Mouse (Mus musculus) hindbrain, embryonic 10.5 days (tissue): ENCODE results near the gene Hpse. TPM values are rescaled to one million over a fixed set of nuclear protein-coding genes. Genes with fewer than 3 reads are reported as not detected.

Source experiments
- DNase-seq: peaks from one replicate; pipeline ENCODE4 v3.0.0-alpha.2; 2017; ENCODE audit warnings: low spot score
- H3K27ac ChIP-seq: fragments of 300-500 bp; sonication (generic); 2 replicates; pipeline ENCODE4 v1.5.1; 2016; ENCODE audit warnings: mild to moderate bottlenecking, moderate library complexity
- H3K27me3 ChIP-seq: fragments of 300-500 bp; sonication (generic); 2 replicates; pipeline ENCODE4 v1.6.1; 2016; ENCODE audit warnings: mild to moderate bottlenecking; ENCODE audit not compliant: poor library complexity, insufficient read depth, severe bottlenecking
- H3K36me3 ChIP-seq: fragments of 300-500 bp; sonication (generic); 2 replicates; pipeline ENCODE4 v1.6.1; 2016; ENCODE audit warnings: mild to moderate bottlenecking, moderate library complexity
- H3K4me1 ChIP-seq: fragments of 300-500 bp; sonication (generic); replicated peaks from 2 replicates; pipeline ENCODE4 v1.6.1; 2016; ENCODE audit warnings: mild to moderate bottlenecking
- H3K4me3 ChIP-seq: fragments of 300-500 bp; sonication (generic); 2 replicates; pipeline ENCODE4 v1.5.1; 2016; ENCODE audit warnings: mild to moderate bottlenecking, moderate library complexity
- H3K9me3 ChIP-seq: fragments of 300-500 bp; sonication (generic); 2 replicates; pipeline ENCODE4 v1.6.1; 2016; ENCODE audit warnings: mild to moderate bottlenecking, moderate library complexity
- WGBS: fragments of 180-500 bp; shearing (Covaris S2); methylation state at CpG from one replicate; pipeline ENCODE4 v1.1.7; 2016; 5-methylcytosine and 5-hydroxymethylcytosine counted together
- polyA plus RNA-seq: library from polyadenylated mRNA; unstranded; fragments of >200 nt; fragmentation: Nextera tagmentation; extraction: Ambion mirVana; gene quantifications from 2 replicates; pipeline ENCODE4 v1.2.1, GENCODE M21; 2016

The Hpse gene
- polyA plus RNA-seq, 1 experiment from 2014 or later, result 2.3 TPM

GRCm38 (mm10) chr5:100679911-100680541 lies 39.5 kb downstream of the Hpse start:
- no peaks in the 10 kb centered on the region for H3K9me3 ChIP-seq
- 67% methylated on average over 18 of the region's 18 CpGs for WGBS
- no peak for DNase-seq

GRCm38 (mm10) chr5:100674711-100675376 lies 44.7 kb downstream of the Hpse start, which contains the start of gene Coq2:
Gene Coq2, minus strand, starts transcription at chr5:100675140.
- peak within 1 kb of the TSS; percentile 82 for H3K4me3 ChIP-seq
- peaks cover 23% of the 10 kb centered on the region for H3K4me1 ChIP-seq
- H3K27me3 ChIP-seq, result no peaks in the 10 kb centered on the region
- peak; percentile 86 for DNase-seq
- 11% methylated on average over 17 of the region's 17 CpGs for WGBS
- H3K36me3 ChIP-seq, result peaks cover 10% of the 10 kb centered on the region
- H3K9me3 ChIP-seq, result no peaks in the 10 kb centered on the region
- H3K27ac ChIP-seq, result peak within 1 kb of the TSS; percentile 95

More at GRCm38 (mm10) chr5:100679911-100680541, 39.5 kb downstream of the Hpse start:
- no peaks in the 10 kb centered on the region for H3K27me3 ChIP-seq
- no peaks in the 10 kb centered on the region for H3K36me3 ChIP-seq
- H3K4me3 ChIP-seq, result no peak overlapping the region
- peaks cover 2% of the 10 kb centered on the region for H3K4me1 ChIP-seq
- H3K27ac ChIP-seq, result 0 out of 2 replicates have a peak overlapping the region, but pooled peaks have one; percentile 1

- Histone ChIP-seq H3K27me3 (no peaks in the 10 kb centered on the region), H3K4me3 (peak overlapping the region; percentile 82), H3K27ac (peak overlapping the region; percentile 95), H3K4me1 (peaks cover 23% of the 10 kb centered on the region), H3K36me3 (peaks cover 11% of the 10 kb centered on the region), H3K9me3 (no peaks in the 10 kb centered on the region)
- WGBS, result under 1% methylated on average over 71 of the region's 71 CpGs
- DNase-seq, result peak; percentile 88
Measured at GRCm38 (mm10) chr5:100673745-100674486, 45.6 kb downstream of the Hpse start.

DNA sequence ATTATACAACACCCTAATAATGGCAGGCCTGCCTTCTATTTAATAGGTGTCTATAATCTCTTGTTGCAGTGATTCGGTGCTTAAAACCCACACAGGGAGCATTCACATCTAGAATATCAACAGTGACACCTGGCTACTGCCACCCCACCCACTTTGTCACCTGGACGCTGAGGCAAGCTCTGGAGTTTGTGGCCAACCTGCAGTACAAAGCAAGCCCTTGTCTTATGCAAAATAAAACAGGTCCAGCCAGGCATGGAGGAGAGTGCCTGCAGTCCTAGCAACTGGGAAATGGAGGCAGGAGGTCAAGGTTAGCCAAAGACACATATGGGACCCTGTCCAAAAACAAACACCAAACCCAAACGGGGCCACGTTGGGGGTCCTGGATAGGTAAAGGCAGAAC lies 47.1 kb downstream of the Hpse start:
- no peaks in the 10 kb centered on the region for H3K27me3 ChIP-seq
- 87% methylated on average over 4 of the region's 4 CpGs for WGBS

GRCm38 (mm10) chr5:100671897-100672296 lies 47.6 kb downstream of the Hpse start:
- 92% methylated on average over 3 of the region's 3 CpGs for WGBS
- no peak for DNase-seq
- Histone ChIP-seq H3K9me3 (no peaks in the 10 kb centered on the region), H3K36me3 (peaks cover 24% of the 10 kb centered on the region), H3K27ac (no peak overlapping the region), H3K4me1 (peaks cover 23% of the 10 kb centered on the region), H3K27me3 (no peaks in the 10 kb centered on the region), H3K4me3 (no peak overlapping the region)

More for the DNA sequence above, 47.1 kb downstream of the Hpse start:
- Histone ChIP-seq H3K9me3 (no peaks in the 10 kb centered on the region), H3K4me3 (no peak overlapping the region), H3K27ac (no peak overlapping the region), H3K36me3 (peaks cover 19% of the 10 kb centered on the region), H3K4me1 (peaks cover 23% of the 10 kb centered on the region)
- DNase-seq, result no peak

DNA sequence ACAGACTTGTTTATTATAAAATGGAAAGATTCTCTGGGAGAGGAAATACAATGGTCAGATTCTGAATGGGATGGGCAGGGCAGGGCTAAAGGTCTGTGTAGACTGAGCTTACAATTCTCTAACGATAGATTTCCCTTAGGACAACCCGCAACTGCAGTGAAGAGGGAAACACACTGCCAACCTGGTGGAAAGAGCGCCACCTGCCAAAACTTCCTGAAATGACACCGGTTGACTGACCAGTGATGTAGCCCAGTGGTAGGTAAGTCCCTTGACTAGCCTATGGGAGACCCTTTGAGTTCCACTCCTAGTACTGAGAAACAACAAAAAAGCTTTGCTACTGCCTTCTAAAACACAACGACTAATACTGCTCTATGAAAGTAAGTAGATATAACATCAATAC lies 48.1 kb downstream of the Hpse start:
- DNase-seq, result peak; percentile 54
- 23% methylated on average over 5 of the region's 5 CpGs for WGBS

GRCm38 (mm10) chr5:100666965-100667364 lies 52.6 kb downstream of the Hpse start:
- H3K4me1 ChIP-seq, result peaks cover 2% of the 10 kb centered on the region; the same call in 1 of the 2 replicates
- no peaks in the 10 kb centered on the region for H3K9me3 ChIP-seq
- H3K27ac ChIP-seq, result no peak overlapping the region
- H3K27me3 ChIP-seq, result no peaks in the 10 kb centered on the region
- H3K4me3 ChIP-seq, result no peak overlapping the region
- peaks cover 67% of the 10 kb centered on the region for H3K36me3 ChIP-seq
- DNase-seq, result no peak
- WGBS, result 85% methylated on average over 1 of the region's 1 CpGs

More for the DNA sequence above, 48.1 kb downstream of the Hpse start:
- Histone ChIP-seq H3K27me3 (no peaks in the 10 kb centered on the region), H3K27ac (no peak overlapping the region), H3K4me3 (no peak overlapping the region), H3K9me3 (no peaks in the 10 kb centered on the region), H3K4me1 (peaks cover 23% of the 10 kb centered on the region), H3K36me3 (peaks cover 28% of the 10 kb centered on the region)

- no peak for DNase-seq
- Histone ChIP-seq H3K27ac (no peak overlapping the region), H3K36me3 (peaks cover 86% of the 10 kb centered on the region)
Measured at GRCm38 (mm10) chr5:100663854-100664253, 55.7 kb downstream of the Hpse start.

DNA sequence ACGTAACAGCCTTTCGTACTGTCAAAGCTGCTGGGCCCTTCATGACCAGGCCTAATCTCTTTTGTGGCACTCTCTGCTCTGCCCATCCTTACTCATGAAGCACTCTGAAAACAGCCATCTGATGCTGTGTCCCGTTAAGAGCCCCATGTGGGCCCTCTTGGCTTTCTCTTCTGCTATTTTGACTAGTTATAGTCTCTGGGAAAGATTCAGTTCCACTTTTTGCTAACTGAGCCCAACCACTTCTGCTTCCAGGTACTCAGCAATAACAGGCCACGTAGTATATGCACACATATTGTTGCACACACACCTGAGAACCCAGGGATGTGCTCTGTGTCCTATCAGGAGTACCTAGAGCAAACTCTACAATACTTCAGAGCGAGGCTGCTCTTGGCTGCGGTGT lies 56.5 kb downstream of the Hpse start:
- Histone ChIP-seq H3K4me3 (no peak overlapping the region), H3K27me3 (no peaks in the 10 kb centered on the region), H3K27ac (no peak overlapping the region), H3K4me1 (no peaks in the 10 kb centered on the region), H3K36me3 (peaks cover 91% of the 10 kb centered on the region), H3K9me3 (no peaks in the 10 kb centered on the region)
- 91% methylated on average over 6 of the region's 6 CpGs for WGBS
- DNase-seq, result no peak

More at GRCm38 (mm10) chr5:100663854-100664253, 55.7 kb downstream of the Hpse start:
- H3K4me3 ChIP-seq, result no peak overlapping the region
- WGBS, result 68% methylated on average over 5 of the region's 5 CpGs
- H3K27me3 ChIP-seq, result no peaks in the 10 kb centered on the region
- no peaks in the 10 kb centered on the region for H3K4me1 ChIP-seq
- H3K9me3 ChIP-seq, result no peaks in the 10 kb centered on the region

DNA sequence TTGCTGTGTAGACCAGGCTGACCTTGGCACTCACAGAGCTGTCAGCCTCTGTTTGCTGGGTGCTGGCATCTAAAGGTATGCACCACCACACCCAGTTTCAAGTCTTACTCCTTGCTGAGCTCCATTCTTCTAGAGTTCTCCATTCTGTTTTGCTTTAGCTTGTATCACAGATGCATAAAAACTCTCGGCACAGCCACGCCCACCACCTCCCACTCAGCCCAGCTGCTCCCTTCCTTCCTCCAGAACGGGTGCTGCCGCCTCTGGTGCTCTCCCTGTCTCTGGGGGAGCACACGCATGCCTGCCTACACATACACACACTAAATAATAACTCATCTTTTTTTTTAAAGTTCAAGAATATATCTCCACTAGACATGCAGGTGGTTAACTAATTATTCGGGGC lies 61.1 kb downstream of the Hpse start:
- DNase-seq, result no peak
- no peak overlapping the region for H3K27ac ChIP-seq
- no peaks in the 10 kb centered on the region for H3K4me1 ChIP-seq
- H3K9me3 ChIP-seq, result no peaks in the 10 kb centered on the region
- H3K36me3 ChIP-seq, result peaks cover 95% of the 10 kb centered on the region
- H3K27me3 ChIP-seq, result no peaks in the 10 kb centered on the region
- WGBS, result 84% methylated on average over 6 of the region's 6 CpGs
- no peak overlapping the region for H3K4me3 ChIP-seq

GRCm38 (mm10) chr5:100656352-100656751 lies 63.2 kb downstream of the Hpse start:
- Histone ChIP-seq H3K36me3 (peaks cover 78% of the 10 kb centered on the region), H3K27ac (no peak overlapping the region), H3K4me1 (no peaks in the 10 kb centered on the region), H3K27me3 (no peaks in the 10 kb centered on the region), H3K4me3 (no peak overlapping the region), H3K9me3 (no peaks in the 10 kb centered on the region)
- 88% methylated on average over 6 of the region's 6 CpGs for WGBS
- DNase-seq, result no peak

- H3K27ac ChIP-seq, result no peak overlapping the region
- peaks cover 41% of the 10 kb centered on the region for H3K36me3 ChIP-seq
- no peaks in the 10 kb centered on the region for H3K9me3 ChIP-seq
- WGBS, result 91% methylated on average over 9 of the region's 9 CpGs
- no peak overlapping the region for H3K4me3 ChIP-seq
- peaks cover 6% of the 10 kb centered on the region; the same call in 1 of the 2 replicates for H3K4me1 ChIP-seq
- DNase-seq, result no peak
- no peaks in the 10 kb centered on the region for H3K27me3 ChIP-seq
Measured at GRCm38 (mm10) chr5:100652327-100652726, 67.2 kb downstream of the Hpse start.

DNA sequence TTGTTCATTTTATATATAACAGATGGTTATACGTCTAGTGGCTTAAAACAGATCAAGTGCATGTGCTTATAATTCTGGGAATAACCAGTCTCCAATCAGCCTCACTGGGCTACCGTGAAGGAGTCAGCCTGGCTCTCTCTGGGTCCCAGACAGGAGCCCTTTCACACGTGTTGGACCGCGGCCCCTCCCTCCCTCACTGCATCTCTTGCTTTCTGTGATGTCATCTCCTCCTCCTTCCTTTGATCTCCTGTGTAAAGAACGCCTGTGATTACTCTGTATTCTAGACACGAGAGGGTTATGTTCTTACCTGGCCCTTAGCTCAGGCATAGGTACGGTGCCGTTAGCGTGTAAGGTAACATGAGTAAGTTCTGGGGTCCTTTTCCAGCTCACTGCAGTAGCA lies 68.0 kb downstream of the Hpse start:
- Histone ChIP-seq H3K27ac (no peak overlapping the region), H3K4me1 (peaks cover 6% of the 10 kb centered on the region; the same call in 1 of the 2 replicates), H3K36me3 (peaks cover 34% of the 10 kb centered on the region), H3K9me3 (no peaks in the 10 kb centered on the region), H3K27me3 (no peaks in the 10 kb centered on the region), H3K4me3 (no peak overlapping the region)
- 85% methylated on average over 10 of the region's 10 CpGs for WGBS
- DNase-seq, result no peak
